Mouse (Mus musculus): ENCODE measurements around the gene Polr3g. TPM values are rescaled to one million over a fixed set of nuclear protein-coding genes. Genes with fewer than 3 reads are reported as not detected.

The Polr3g gene
- total RNA-seq (2023) = 2.3 and 2.8 TPM in 2 replicates

DNA sequence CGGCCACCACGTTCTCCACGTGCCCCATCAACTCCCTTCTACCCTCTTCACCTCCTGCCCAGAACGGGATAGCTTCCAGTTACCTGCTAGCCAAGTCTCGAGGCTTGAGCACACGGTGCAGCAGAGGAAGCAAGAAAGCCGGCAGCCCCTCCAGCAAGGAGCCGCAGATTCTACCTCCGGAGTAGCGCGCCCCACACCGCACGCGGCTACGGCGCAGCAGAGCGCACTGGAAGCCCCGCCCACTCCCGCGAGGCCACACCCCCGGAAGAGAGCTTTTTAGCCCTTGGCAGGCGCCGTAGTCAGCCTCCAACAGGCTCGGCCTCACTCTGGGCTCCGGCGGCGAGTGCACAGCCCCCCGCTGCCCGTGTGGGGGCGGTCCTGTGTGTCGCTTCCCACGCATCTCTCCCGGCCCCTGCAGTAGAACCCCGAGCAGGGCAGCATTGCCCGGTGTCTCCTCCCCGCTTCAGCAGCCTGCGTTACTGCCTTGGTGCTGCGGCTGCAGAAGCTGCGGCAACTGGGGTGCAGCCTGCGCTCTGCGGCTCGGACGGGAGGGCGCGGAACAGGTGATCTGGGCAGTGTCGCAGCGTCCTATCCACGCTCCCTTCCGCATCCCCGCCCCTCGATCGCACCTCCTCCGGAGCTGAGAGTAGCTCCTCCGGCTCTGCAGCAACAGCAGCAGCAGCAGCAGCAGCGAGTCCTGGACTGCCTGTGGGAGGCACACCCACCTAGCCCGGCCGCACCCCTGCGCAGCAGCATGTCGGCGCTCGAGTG lies at the start of gene Polr3g, which contains the start of gene Mblac2:
Gene Polr3g (minus strand): TSS at position 239 of the 771 bp plus-strand sequence.
Gene Mblac2 (plus strand): TSS at position 567 of the 771 bp plus-strand sequence.

DNA sequence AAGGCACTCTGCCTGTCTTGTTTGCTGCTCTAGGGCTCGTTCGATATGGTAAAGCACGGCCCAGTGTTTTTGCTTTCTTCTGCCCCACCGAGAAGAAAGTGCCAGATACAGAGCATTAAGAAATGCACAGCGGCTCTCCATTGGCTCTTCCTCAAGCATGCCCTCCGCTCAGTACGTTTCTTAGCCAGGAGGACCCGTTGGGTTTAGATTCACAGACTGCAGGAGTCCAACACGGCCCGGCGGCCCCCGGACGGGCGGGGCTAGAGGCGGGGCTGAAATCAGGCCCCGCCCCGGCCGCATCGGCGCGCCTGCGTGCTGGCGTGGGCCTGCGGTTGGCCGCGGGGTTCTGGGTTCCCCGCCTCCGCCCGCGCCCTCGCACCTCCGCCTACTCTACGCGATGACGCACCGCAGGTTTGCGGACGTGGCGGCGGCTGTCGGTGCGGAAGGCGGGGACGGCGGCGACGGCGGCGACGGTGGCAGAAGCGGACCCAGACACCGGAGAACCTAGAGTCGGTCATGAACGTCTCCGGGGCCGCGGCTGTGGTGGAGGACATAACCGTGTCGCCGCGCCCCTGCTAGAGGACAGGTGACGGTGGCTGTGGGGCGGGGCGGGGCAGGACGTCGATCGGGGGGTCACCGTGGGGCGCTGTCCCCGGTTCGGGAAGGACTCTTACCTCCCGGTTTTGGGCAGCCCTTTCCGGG lies 53.3 kb downstream of the Polr3g start, which contains the start of gene Lysmd3:
Gene Lysmd3 (plus strand): TSS at position 313 of the 702 bp plus-strand sequence.

GRCm38 (mm10) chr13:81632720-81633415 lies 77.9 kb downstream of the Polr3g start, which contains the start of gene Adgrv1:
Gene Adgrv1 (minus strand): TSS chr13:81633154.

Other genes starting within 250 kb of the Polr3g start
- 0.34 and 1.1 TPM in 2 replicates for gene Adgrv1, start 77.9 kb downstream of the Polr3g start, total RNA-seq (2023)
- gene Lysmd3, start 53.4 kb downstream of the Polr3g start, total RNA-seq (2023) = 24.5 and 34.5 TPM in 2 replicates
- gene Mblac2, start 328 bp upstream of the Polr3g start, total RNA-seq (2023) = 2.4 and 2.7 TPM in 2 replicates
- 33.3 and 35.7 TPM in 2 replicates for gene Cetn3, start 72.1 kb upstream of the Polr3g start, total RNA-seq (2023)